Mouse (Mus musculus) midbrain, postnatal 0 days (tissue): ENCODE results near the gene Cdh1. TPM values are rescaled to one million over a fixed set of nuclear protein-coding genes. Genes with fewer than 3 reads are reported as not detected.

Experiments
- ATAC-seq: fragments of 200-750 bp; cut with Nextera tagmentation; 2 replicates; pipeline ENCODE4 v1.8.0; 2017; ENCODE audit warnings: moderate number of reproducible peaks, mild to moderate bottlenecking, moderate TSS enrichment, moderate library complexity; ENCODE audit not compliant: low FRiP score
- DNase-seq: peaks from one replicate; pipeline ENCODE4 v3.0.0-alpha.2; 2015; ENCODE audit warnings: low spot score
- H3K27ac ChIP-seq: fragments of 300-500 bp; sonication (generic); 2 replicates; pipeline ENCODE4 v1.5.1; 2014; ENCODE audit warnings: low read depth, mild to moderate bottlenecking, low read length, mixed read lengths
- H3K27me3 ChIP-seq: fragments of 300-500 bp; sonication (generic); 2 replicates; pipeline ENCODE4 v1.6.1; 2014; ENCODE audit warnings: low read length, control low read depth, mixed read lengths; ENCODE audit not compliant: insufficient read depth
- H3K36me3 ChIP-seq: fragments of 300-500 bp; sonication (generic); 2 replicates; pipeline ENCODE4 v1.6.1; 2014; ENCODE audit warnings: low read length, control low read depth, mixed read lengths; ENCODE audit not compliant: insufficient read depth
- H3K4me1 ChIP-seq: fragments of 300-500 bp; sonication (generic); 2 replicates; pipeline ENCODE4 v1.6.1; 2014; ENCODE audit warnings: mild to moderate bottlenecking, control low read depth, antibody characterized with exemption, low read length, mixed read lengths; ENCODE audit not compliant: insufficient read depth
- H3K4me2 ChIP-seq: fragments of 300-500 bp; sonication (generic); 2 replicates; pipeline ENCODE4 v1.6.1; 2014; ENCODE audit warnings: low read depth, mild to moderate bottlenecking, low read length, mixed read lengths; ENCODE audit not compliant: poor library complexity, severe bottlenecking
- H3K4me3 ChIP-seq: fragments of 300-500 bp; sonication (generic); 2 replicates; pipeline ENCODE4 v1.5.1; 2014; ENCODE audit warnings: low read depth, mild to moderate bottlenecking, low read length, moderate library complexity
- H3K9ac ChIP-seq: fragments of 300-500 bp; sonication (generic); replicated peaks from 2 replicates; pipeline ENCODE4 v1.6.1; 2014; ENCODE audit warnings: mild to moderate bottlenecking, low read length, moderate library complexity, mixed read lengths; ENCODE audit not compliant: poor library complexity, severe bottlenecking
- H3K9me3 ChIP-seq: fragments of 300-500 bp; sonication (generic); 2 replicates; pipeline ENCODE4 v1.6.1; 2016; ENCODE audit warnings: low read length, control low read depth
- CTCF ChIP-seq: IDR thresholded peaks from 2 replicates; pipeline ENCODE4 v1.5.1; 2016; ENCODE audit warnings: antibody characterized with exemption, mild to moderate bottlenecking
- WGBS: fragments of 180-500 bp; shearing (Covaris S2); extraction: QIAGEN DNeasy Blood & Tissue Kit; methylation state at CpG from one replicate; pipeline ENCODE4 v1.1.7; 2014; 5-methylcytosine and 5-hydroxymethylcytosine counted together
- polyA plus RNA-seq: library from polyadenylated mRNA; unstranded; fragments of >200 nt; fragmentation: Nextera tagmentation; extraction: Ambion mirVana; gene quantifications from 2 replicates; pipeline ENCODE4 v1.2.1, GENCODE M21; 2015
- total RNA-seq: library from RNA; depleted of rRNA; stranded (reverse); fragments of >200 nt; gene quantifications from 2 replicates; pipeline ENCODE4 v1.2.3, GENCODE M21; 2014

Cdh1 gene
- total and polyA plus RNA-seq, 2 experiments from 2014 or later: 6.9 to 7.9 TPM

DNA sequence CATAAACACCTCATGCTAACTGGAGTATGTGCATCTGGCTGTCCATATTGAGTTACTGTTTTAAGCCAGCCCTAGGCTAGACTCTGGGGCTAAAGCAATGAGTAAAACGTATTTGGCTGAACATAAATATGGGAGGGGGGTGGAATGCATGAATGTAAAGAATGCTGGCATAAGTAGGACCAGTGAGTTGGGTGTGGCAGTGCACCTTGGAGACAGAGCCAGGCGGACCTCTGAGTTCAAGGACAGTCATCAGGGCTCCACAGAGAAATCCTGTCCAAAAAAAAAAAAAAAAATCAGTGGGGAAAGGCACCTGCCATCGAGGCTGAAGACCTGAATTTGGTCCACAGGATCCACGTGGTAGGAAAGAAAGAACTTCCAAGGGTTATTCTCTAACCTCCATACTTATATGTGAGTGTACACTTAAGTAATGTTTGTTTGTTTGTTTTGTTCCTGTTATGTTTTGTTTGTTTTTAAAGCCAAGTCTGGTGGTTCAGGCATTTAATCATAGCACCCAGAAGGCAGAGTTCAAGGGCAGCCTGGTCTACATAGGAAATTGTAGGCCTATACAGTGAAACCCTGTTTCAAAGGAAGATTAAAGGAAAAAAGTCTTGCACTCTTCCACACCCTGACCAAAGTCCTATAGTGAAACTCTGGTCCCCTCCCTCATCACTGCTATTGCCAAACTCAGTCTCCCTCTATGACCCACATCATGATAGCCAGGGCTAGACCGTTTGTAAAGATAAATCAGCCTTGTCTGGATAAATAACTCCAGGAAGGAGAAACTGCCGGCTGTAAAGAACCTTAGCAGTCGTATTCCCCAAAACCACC lies 6.1 kb downstream of the Cdh1 start:
- ATAC-seq (no peak), DNase-seq (no peak)
- Histone ChIP-seq H3K4me1 (no peaks in the 10 kb centered on the region), H3K4me3 (no peak overlapping the region), H3K4me2 (no peak overlapping the region), H3K9ac (no peak overlapping the region), H3K27me3 (peaks cover 10% of the 10 kb centered on the region; the same call in 1 of the 2 replicates), H3K9me3 (no peaks in the 10 kb centered on the region), H3K27ac (no peak overlapping the region), H3K36me3 (no peaks in the 10 kb centered on the region)
- TF ChIP-seq CTCF: no peak
- WGBS: 74% methylated on average over 7 of the region's 7 CpGs

DNA sequence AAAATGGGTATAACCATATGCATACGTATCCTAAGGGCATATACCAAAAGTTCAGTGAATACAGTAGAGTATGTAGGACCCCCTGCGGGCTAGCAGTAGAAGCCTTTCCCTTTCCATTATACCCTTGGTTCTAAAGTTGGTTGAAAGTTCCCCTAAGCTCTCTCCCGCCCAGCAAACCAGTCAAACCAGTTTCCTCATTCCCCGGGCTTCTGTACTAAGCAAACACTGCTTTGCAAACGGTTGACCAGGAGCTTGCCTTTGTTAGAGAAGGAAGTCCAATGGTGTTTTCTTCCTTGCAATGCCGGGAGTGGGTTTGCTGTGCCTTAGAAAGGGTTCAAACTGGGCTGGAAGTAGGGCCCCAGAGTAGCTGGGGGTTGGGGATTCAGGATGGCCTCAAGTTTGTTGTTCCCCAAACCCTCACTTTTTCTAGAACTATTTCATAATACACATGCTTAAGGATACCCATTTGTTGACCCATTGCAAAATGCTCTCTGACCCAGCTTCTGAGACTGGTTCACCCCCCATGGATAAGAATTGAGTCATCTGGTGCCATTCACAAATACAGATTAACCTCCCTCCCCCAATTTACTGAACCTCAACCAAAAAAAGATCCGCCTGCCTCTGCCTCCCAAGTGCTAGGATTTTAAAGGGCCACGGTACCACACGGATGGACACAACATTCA lies 7.9 kb downstream of the Cdh1 start:
- H3K9ac ChIP-seq: no peak overlapping the region
- TF ChIP-seq CTCF: no peak
- ATAC-seq (no peak), DNase-seq (no peak)
- no peaks in the 10 kb centered on the region for H3K4me1 ChIP-seq
- H3K27ac ChIP-seq: no peak overlapping the region
- no peak overlapping the region for H3K4me2 ChIP-seq
- no peak overlapping the region for H3K4me3 ChIP-seq
- H3K27me3 ChIP-seq: no peaks in the 10 kb centered on the region; the same call in 1 of the 2 replicates
- H3K9me3 ChIP-seq: no peaks in the 10 kb centered on the region
- 74% methylated on average over 9 of the region's 9 CpGs for WGBS
- H3K36me3 ChIP-seq: no peaks in the 10 kb centered on the region

DNA sequence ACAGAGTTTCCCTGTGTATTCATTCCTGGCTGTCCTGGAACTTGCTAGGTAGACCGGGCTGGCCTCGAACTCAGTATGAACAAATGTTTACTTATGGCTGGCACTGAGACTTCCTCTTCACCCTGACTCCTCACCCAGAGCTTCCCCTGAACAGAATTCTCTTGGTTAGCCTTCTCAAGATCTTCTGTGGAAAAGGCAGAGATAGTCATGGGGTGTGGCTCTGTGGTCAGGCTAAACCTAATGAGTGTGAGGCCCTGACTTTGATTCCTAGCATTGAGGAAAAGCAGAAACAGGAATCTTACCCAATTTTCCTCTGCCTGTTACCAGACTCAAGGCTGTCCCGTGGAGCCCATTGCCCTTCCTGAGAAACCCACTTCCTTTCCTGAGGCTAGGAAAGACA lies 8.9 kb downstream of the Cdh1 start:
- Histone ChIP-seq H3K36me3 (no peaks in the 10 kb centered on the region), H3K4me2 (no peak overlapping the region), H3K27me3 (no peaks in the 10 kb centered on the region), H3K4me3 (no peak overlapping the region), H3K9ac (no peak overlapping the region), H3K9me3 (no peaks in the 10 kb centered on the region), H3K27ac (no peak overlapping the region), H3K4me1 (no peaks in the 10 kb centered on the region)
- 83% methylated on average over 3 of the region's 3 CpGs for WGBS
- DNase-seq: no peak
- no peak for TF ChIP-seq CTCF
- no peak for ATAC-seq

DNA sequence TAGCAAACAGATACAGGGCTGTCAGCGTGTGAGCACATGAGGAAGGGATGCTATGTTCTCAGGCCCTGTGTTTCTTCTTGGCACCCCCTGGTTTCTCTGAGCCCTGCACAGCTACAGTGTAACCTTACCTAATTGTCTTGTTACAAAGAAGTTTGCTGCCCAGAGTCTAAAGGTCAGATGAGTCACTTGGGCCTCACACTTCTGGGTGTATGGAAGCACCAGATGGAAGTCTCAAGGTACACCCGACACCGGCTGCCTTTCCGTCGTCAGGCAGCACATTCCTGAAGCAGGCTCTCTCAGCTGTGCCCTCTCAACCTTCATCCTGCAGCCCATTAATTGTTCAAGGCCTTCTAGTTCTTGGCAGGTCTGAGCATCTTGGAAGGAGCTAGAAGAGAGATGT lies 11.6 kb downstream of the Cdh1 start:
- DNase-seq (no peak), ATAC-seq (no peak)
- no peak overlapping the region for H3K27ac ChIP-seq
- no peak overlapping the region for H3K4me2 ChIP-seq
- no peaks in the 10 kb centered on the region for H3K27me3 ChIP-seq
- H3K4me3 ChIP-seq: no peak overlapping the region
- no peaks in the 10 kb centered on the region for H3K9me3 ChIP-seq
- no peak for TF ChIP-seq CTCF
- no peaks in the 10 kb centered on the region for H3K4me1 ChIP-seq
- no peaks in the 10 kb centered on the region for H3K36me3 ChIP-seq
- 80% methylated on average over 5 of the region's 5 CpGs for WGBS
- H3K9ac ChIP-seq: no peak overlapping the region

DNA sequence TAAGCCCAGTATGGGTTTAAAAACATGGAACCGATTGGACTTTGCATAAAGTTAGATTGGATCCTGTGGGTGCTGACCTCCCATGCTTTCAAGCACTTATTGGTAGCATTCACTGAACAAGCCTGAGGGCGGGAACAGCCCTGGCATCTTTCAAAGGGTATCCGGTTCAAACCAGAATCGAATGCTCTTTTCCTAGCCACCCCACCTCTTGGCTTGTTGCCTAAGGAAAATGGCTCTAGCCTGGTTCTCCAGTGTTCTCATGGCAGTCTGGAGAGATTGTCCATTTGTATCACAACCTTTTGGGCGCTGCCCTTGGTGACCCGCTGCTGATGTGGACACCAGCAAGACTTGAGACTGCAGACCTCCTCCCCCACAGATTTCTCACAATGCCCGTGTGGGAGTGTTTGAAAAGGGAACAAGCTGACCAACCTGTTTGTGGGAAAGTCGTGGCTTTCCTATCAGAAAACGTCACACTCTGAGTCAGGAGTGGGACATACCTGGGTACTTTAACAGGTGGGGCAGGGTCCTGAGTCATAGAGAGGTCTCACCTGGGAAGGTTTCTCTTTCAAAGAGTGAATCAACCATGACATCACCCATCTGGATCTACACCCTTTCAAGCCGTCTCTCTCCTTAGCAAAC lies 12.6 kb downstream of the Cdh1 start:
- no peak for DNase-seq
- WGBS: 82% methylated on average over 10 of the region's 10 CpGs
- ATAC-seq: no peak
- Histone ChIP-seq H3K4me3 (no peak overlapping the region), H3K9ac (no peak overlapping the region), H3K9me3 (no peaks in the 10 kb centered on the region), H3K36me3 (no peaks in the 10 kb centered on the region), H3K4me2 (no peak overlapping the region), H3K27me3 (no peaks in the 10 kb centered on the region), H3K4me1 (no peaks in the 10 kb centered on the region), H3K27ac (no peak overlapping the region)
- TF ChIP-seq CTCF: no peak

DNA sequence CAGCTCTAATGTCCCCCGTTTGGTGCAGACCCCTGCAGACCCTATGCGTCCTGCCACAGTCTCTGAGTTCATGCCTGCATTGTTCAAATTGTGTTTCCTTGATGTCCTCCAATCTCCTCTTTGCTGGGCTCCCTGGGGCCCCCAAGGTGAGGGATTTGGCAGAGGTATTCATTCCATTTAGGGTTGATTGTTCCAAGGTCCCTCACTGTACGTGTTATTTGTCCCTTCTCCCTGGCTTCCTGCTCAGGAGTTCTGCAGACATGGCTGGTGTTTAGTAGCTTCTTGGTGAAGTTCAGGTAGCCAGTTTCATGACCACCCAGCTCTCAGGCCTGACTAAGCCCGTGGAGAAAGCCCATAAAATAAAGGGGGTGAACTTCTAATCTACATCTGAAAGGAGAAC lies 13.5 kb downstream of the Cdh1 start:
- DNase-seq: no peak
- TF ChIP-seq CTCF: no peak

More for the DNA sequence above, 13.5 kb downstream of the Cdh1 start:
- Histone ChIP-seq H3K27ac (no peak overlapping the region), H3K27me3 (no peaks in the 10 kb centered on the region), H3K4me2 (no peak overlapping the region), H3K36me3 (no peaks in the 10 kb centered on the region), H3K4me3 (no peak overlapping the region), H3K4me1 (no peaks in the 10 kb centered on the region), H3K9me3 (no peaks in the 10 kb centered on the region), H3K9ac (no peak overlapping the region)
- 46% methylated on average over 4 of the region's 4 CpGs for WGBS
- ATAC-seq: no peak
